Mouse (Mus musculus): ENCODE data around the gene Wfdc3. TPM values are rescaled to one million over a fixed set of nuclear protein-coding genes. Genes with fewer than 3 reads are reported as not detected.

Wfdc3 gene
- polyA plus RNA-seq, 1 experiment from 2014 or later: 1.2 TPM

DNA sequence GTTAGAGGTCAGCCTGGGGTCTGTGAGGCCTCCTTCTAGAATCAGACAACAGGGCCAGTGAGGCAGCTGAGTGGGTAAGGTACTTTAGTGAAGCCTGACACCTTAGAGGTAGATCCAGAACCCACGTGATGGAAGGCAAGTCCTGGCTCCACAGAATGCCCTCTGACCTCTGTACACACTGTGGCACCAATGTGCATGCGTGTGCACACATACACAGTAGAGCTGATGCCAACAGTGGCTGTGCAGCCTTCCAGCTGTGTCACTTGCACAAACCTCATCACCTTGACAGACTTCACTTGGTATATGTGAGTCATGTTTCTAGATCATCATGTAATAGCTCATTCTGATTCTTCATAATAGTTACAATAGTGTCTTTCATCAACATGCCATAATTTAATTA lies 6.7 kb upstream of the Wfdc3 start:
- Histone ChIP-seq H3K36me3 (peaks cover 100% of the 10 kb centered on the region), H3K27ac (replicated peaks) (no peak overlapping the region), H3K27me3 (ENCODE audit: low read depth, poor library complexity, severe bottlenecking) (no peaks in the 10 kb centered on the region), H3K9me3 (replicated peaks) (no peaks in the 10 kb centered on the region), H3K4me1 (peaks cover 8% of the 10 kb centered on the region), H3K4me3 (no peak overlapping the region)
- no peak for DNase-seq (ENCODE audit: low spot score)
- WGBS: 94% methylated on average over 2 of the region's 2 CpGs

DNA sequence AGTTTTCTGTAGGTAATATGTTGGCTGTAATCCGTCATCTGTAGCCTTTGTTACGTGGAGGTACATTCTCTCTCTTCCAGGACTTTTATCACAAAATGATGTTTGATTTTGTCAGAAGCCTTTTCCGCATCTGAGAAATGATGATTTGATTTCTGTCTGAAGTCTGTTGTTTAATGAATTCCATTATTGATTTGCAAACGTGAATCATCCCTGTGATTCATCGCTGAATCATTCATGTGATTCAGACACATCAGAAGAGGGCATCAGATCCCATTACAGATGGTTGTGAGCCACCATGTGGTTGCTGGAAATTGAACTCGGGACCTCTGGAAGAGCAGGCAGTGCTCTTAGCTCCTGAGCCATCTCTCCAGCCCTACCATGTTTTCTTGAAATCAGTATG lies 3.3 kb upstream of the Wfdc3 start:
- Histone ChIP-seq H3K4me1 (peaks cover 29% of the 10 kb centered on the region), H3K27me3 (ENCODE audit: low read depth, poor library complexity, severe bottlenecking) (no peaks in the 10 kb centered on the region), H3K9me3 (replicated peaks) (no peaks in the 10 kb centered on the region), H3K36me3 (peaks cover 68% of the 10 kb centered on the region), H3K4me3 (no peak overlapping the region), H3K27ac (replicated peaks) (no peak overlapping the region)
- no peak for DNase-seq (ENCODE audit: low spot score)
- 89% methylated on average over 6 of the region's 6 CpGs for WGBS

GRCm38 (mm10) chr2:164748191-164748590 lies 2.5 kb upstream of the Wfdc3 start:
- WGBS: 88% methylated on average over 4 of the region's 4 CpGs
- Histone ChIP-seq H3K9me3 (replicated peaks) (no peaks in the 10 kb centered on the region), H3K27me3 (ENCODE audit: low read depth, poor library complexity, severe bottlenecking) (peaks cover 4% of the 10 kb centered on the region), H3K36me3 (peaks cover 60% of the 10 kb centered on the region), H3K4me1 (peaks cover 29% of the 10 kb centered on the region), H3K27ac (replicated peaks) (no peak overlapping the region), H3K4me3 (no peak overlapping the region)
- no peak for DNase-seq (ENCODE audit: low spot score)

GRCm38 (mm10) chr2:164746693-164747092 lies 962 bp upstream of the Wfdc3 start:
- Histone ChIP-seq H3K9me3 (replicated peaks) (no peaks in the 10 kb centered on the region), H3K27me3 (ENCODE audit: low read depth, poor library complexity, severe bottlenecking) (peaks cover 4% of the 10 kb centered on the region), H3K27ac (replicated peaks) (0 out of 2 replicates have a peak overlapping the region, but pooled peaks have one; percentile 93), H3K36me3 (peaks cover 45% of the 10 kb centered on the region), H3K4me3 (peak overlapping the region; percentile 92), H3K4me1 (peaks cover 29% of the 10 kb centered on the region)
- DNase-seq (ENCODE audit: low spot score): no peak
- 63% methylated on average over 8 of the region's 8 CpGs for WGBS

GRCm38 (mm10) chr2:164744987-164745386 lies 744 bp downstream of the Wfdc3 start:
- WGBS: 79% methylated on average over 13 of the region's 13 CpGs
- Histone ChIP-seq H3K36me3 (peaks cover 28% of the 10 kb centered on the region), H3K4me1 (peaks cover 29% of the 10 kb centered on the region), H3K4me3 (peak overlapping the region; percentile 92), H3K9me3 (replicated peaks) (no peaks in the 10 kb centered on the region), H3K27me3 (ENCODE audit: low read depth, poor library complexity, severe bottlenecking) (peaks cover 4% of the 10 kb centered on the region), H3K27ac (replicated peaks) (no peak overlapping the region)
- DNase-seq (ENCODE audit: low spot score): no peak

- no peak overlapping the region for H3K4me3 ChIP-seq
- no peak overlapping the region for H3K27ac ChIP-seq (replicated peaks)
- DNase-seq (ENCODE audit: low spot score): no peak
- no peaks in the 10 kb centered on the region for H3K9me3 ChIP-seq (replicated peaks)
- peaks cover 4% of the 10 kb centered on the region for H3K27me3 ChIP-seq (ENCODE audit: low read depth, poor library complexity, severe bottlenecking)
- no peaks in the 10 kb centered on the region for H3K36me3 ChIP-seq
- peaks cover 1% of the 10 kb centered on the region for H3K4me1 ChIP-seq
- 59% methylated on average over 7 of the region's 7 CpGs for WGBS
Observed at GRCm38 (mm10) chr2:164739876-164740275, 5.9 kb downstream of the Wfdc3 start.

GRCm38 (mm10) chr2:164737377-164738090 lies 8.2 kb downstream of the Wfdc3 start:
- no peak overlapping the region for H3K4me3 ChIP-seq

DNA sequence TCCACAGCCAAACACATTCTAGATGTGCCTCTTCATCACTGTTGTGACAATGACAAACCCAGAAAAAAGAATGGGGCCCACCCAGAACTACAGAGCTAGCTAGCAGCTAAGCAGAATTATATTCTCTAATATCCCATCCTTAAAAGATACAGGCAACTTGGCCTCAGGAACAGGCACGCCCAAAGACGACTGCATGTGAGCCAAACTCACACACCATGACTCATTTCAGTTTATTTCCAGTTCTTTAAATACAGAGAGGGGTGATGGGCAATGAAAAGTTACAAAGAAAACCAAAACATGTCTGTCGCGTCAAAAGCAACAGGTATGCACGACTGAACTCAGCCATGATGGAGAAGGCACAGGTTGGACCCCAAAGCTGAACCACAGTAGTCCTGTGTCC lies 10.3 kb downstream of the Wfdc3 start:
- WGBS: 88% methylated on average over 5 of the region's 5 CpGs
- no peak overlapping the region for H3K27ac ChIP-seq (replicated peaks)
- H3K27me3 ChIP-seq (ENCODE audit: low read depth, poor library complexity, severe bottlenecking): no peaks in the 10 kb centered on the region; the same call in 1 of the 2 replicates
- no peak overlapping the region for H3K4me3 ChIP-seq
- no peaks in the 10 kb centered on the region for H3K9me3 ChIP-seq (replicated peaks)
- no peak for DNase-seq (ENCODE audit: low spot score)
- no peaks in the 10 kb centered on the region for H3K36me3 ChIP-seq
- H3K4me1 ChIP-seq: no peaks in the 10 kb centered on the region

More at GRCm38 (mm10) chr2:164737377-164738090, 8.2 kb downstream of the Wfdc3 start:
- no peaks in the 10 kb centered on the region for H3K9me3 ChIP-seq (replicated peaks)
- WGBS: 77% methylated on average over 3 of the region's 3 CpGs
- no peak overlapping the region for H3K27ac ChIP-seq (replicated peaks)
- no peaks in the 10 kb centered on the region for H3K27me3 ChIP-seq (ENCODE audit: low read depth, poor library complexity, severe bottlenecking)
- DNase-seq (ENCODE audit: low spot score): no peak
- no peaks in the 10 kb centered on the region for H3K4me1 ChIP-seq
- no peaks in the 10 kb centered on the region for H3K36me3 ChIP-seq

GRCm38 (mm10) chr2:164734839-164735238 lies 10.9 kb downstream of the Wfdc3 start:
- Histone ChIP-seq H3K27me3 (ENCODE audit: low read depth, poor library complexity, severe bottlenecking) (no peaks in the 10 kb centered on the region; the same call in 1 of the 2 replicates), H3K36me3 (no peaks in the 10 kb centered on the region), H3K4me1 (no peaks in the 10 kb centered on the region), H3K27ac (replicated peaks) (no peak overlapping the region), H3K4me3 (no peak overlapping the region), H3K9me3 (replicated peaks) (no peaks in the 10 kb centered on the region)
- DNase-seq (ENCODE audit: low spot score): no peak
- 88% methylated on average over 5 of the region's 5 CpGs for WGBS

GRCm38 (mm10) chr2:164733259-164733658 lies 12.5 kb downstream of the Wfdc3 start:
- H3K27ac ChIP-seq (replicated peaks): no peak overlapping the region
- no peaks in the 10 kb centered on the region for H3K36me3 ChIP-seq
- no peak overlapping the region for H3K4me3 ChIP-seq
- no peaks in the 10 kb centered on the region for H3K4me1 ChIP-seq
- no peak for DNase-seq (ENCODE audit: low spot score)
- WGBS: 82% methylated on average over 2 of the region's 2 CpGs
- H3K27me3 ChIP-seq (ENCODE audit: low read depth, poor library complexity, severe bottlenecking): no peaks in the 10 kb centered on the region; the same call in 1 of the 2 replicates
- H3K9me3 ChIP-seq (replicated peaks): no peaks in the 10 kb centered on the region

GRCm38 (mm10) chr2:164731719-164732118 lies 14.0 kb downstream of the Wfdc3 start:
- DNase-seq (ENCODE audit: low spot score): no peak
- Histone ChIP-seq H3K27me3 (ENCODE audit: low read depth, poor library complexity, severe bottlenecking) (no peaks in the 10 kb centered on the region; the same call in 1 of the 2 replicates), H3K9me3 (replicated peaks) (no peaks in the 10 kb centered on the region), H3K4me1 (no peaks in the 10 kb centered on the region), H3K36me3 (no peaks in the 10 kb centered on the region), H3K27ac (replicated peaks) (no peak overlapping the region), H3K4me3 (no peak overlapping the region)
- 85% methylated on average over 5 of the region's 5 CpGs for WGBS

DNA sequence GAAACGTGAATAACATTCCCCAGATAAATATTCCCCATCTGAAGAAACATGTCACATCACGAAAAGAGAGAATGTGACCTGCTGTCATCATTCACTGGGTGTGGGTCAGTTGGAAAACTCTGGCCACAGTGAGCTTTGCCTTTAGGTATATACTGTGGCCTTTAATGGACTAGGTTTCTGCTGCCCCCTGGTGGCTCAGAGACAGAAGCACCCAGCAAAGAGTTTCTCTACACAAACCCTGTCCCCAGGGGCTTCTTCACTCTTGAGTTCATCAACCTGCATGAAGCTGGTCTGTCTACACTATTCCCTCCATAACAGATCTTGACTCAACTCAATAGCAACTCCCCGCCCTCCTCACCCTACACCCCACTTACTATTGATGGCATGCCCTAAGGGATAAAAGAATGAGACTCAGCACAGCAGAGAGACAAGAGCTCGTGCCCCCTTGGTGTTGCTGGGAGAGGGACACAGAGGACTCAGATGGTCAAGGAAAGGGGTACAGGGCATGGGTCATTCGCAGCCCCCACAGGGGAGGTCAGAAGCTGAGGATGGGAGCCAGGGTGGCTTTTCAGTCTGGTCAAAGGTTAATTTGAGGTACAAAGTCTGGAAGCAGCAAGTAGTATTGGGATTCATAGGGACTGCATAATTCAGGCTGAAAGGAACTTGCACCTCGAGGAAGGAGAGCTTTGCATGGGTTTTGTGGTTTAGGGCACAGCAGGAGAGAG lies 19.7 kb downstream of the Wfdc3 start:
- Histone ChIP-seq H3K4me3 (no peak overlapping the region), H3K27me3 (ENCODE audit: low read depth, poor library complexity, severe bottlenecking) (no peaks in the 10 kb centered on the region), H3K36me3 (no peaks in the 10 kb centered on the region), H3K9me3 (replicated peaks) (no peaks in the 10 kb centered on the region), H3K4me1 (no peaks in the 10 kb centered on the region), H3K27ac (replicated peaks) (no peak overlapping the region)
- WGBS: 30% methylated on average over 6 of the region's 6 CpGs
- peak; percentile 64 for DNase-seq (ENCODE audit: low spot score)

DNA sequence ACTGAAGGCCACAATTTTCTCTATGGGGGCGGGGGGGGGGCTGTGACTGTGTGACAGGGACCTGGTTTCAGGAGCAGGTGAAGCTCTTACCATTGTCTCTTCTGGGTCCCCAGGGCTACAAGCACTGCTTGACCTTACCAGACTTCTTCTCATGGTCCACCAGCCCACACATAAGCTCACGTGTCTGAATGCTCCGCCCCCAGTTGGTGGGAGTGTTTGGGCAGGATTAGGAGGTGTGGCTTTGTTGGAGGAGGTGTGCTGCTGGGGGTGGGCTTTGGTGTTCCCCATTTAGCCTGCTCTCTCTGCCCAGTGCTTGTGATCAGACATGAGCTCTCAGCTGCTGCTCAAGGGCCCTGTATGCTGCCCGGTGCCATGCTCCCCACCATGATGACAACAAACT lies 22.5 kb downstream of the Wfdc3 start:
- 68% methylated on average over 4 of the region's 4 CpGs for WGBS
- H3K27ac ChIP-seq (replicated peaks): no peak overlapping the region
- H3K36me3 ChIP-seq: no peaks in the 10 kb centered on the region
- H3K27me3 ChIP-seq (ENCODE audit: low read depth, poor library complexity, severe bottlenecking): no peaks in the 10 kb centered on the region
- H3K4me1 ChIP-seq: no peaks in the 10 kb centered on the region
- H3K4me3 ChIP-seq: no peak overlapping the region
- H3K9me3 ChIP-seq (replicated peaks): no peaks in the 10 kb centered on the region
- DNase-seq (ENCODE audit: low spot score): no peak

All from midbrain, embryonic 10.5 days (tissue).